Comparison of ENCODE assay signal across 8 mouse cellular contexts in the genomic region with DNA sequence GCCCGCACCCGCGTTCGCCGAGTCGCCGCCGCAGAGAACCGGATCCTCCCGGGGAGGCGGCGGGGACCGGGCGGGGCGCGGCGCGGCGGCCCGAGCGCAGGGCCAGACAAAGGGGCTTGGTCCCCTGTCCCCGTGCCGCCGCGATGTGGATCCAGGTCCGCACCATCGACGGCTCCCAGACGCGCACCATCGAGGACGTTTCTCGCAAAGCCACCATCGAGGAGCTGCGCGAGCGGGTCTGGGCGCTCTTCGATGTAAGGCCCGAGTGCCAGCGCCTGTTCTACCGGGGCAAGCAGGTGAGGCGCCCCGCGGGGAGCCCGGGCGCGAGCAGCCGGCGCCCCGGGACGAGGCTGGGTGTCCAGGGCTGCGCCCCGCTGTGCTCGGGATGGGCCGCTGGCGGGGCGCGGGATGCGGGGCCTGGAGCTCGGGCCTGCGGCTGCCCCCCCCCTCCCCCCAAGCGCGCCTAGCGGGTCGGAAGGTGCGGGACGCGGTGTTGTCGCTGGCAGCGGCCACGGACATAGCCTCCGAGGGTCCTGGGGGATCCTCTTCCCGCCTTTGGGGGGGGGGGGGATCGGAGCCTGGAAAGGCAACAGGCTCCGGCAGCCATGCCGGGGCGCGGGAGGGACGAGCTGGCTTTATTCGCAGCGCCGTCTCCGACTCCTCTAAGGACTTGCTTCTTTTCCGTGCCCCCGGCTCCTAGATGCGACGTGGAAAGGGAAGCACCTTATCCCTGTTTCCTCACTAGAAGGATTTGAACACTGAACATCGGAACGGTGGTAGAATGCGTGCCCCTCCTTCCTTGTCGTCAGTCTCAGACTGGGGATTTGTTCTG. TPM values are rescaled to one million over a fixed set of nuclear protein-coding genes. Genes with fewer than 3 reads are reported as not detected.
A peak's percentile ranks its signal among the peaks of the same experiment; 100 is the strongest.
DNase-seq lines count a peak whose midpoint lies in the region; TF ChIP-seq lines count a peak whose summit lies in the region.

No protein-coding gene starts in this region.

- TF ChIP-seq CTCF in layer of hippocampus, adult 2 months (conservative IDR thresholded peaks at IDR 0.05), result no peak

- peak overlapping the region; percentile 84 for H3K4me3 ChIP-seq in layer of hippocampus, adult 2 months

- DNase-seq in layer of hippocampus, adult 2 months (ENCODE audit: low spot score in 2 of 2), result peak in 1 of 2 experiments; percentile 22
- DNase-seq in layer of hippocampus, adult 18-20 months (ENCODE audit: low spot score in 2 of 2), result no peak
- DNase-seq in MN1 (ENCODE audit: low spot score) (peak; percentile 64), liver (peak; percentile 47)
- DNase-seq in embryo, embryonic 10 days (ENCODE audit: low spot score), result peak; percentile 43
- peak; percentile 14 to 41 for DNase-seq in heart, postnatal 36 days
- peak; percentile 65 for DNase-seq in neural tube, embryonic 10.5 days (ENCODE audit: extremely low spot score, low spot score)
- no peak for DNase-seq in frontal cortex, postnatal 25 days (ENCODE audit: low spot score in 2 of 2)

- intact Hi-C loops in heart, postnatal 36 days (cut with DNase I), result loop anchor here (5.0 to 10.0 kb wide), 4 partner anchors 84 to 926 kb away; a partner anchor contains a TSS

- peak overlapping the region; percentile 93 for H3K27ac ChIP-seq in layer of hippocampus, adult 2 months

RNA-seq across cellular contexts. Expression of a gene that starts 0.5 kb away (rescaled TPM):
- 10 to 100 TPM; 63.5 to 69.5 TPM for total RNA-seq in layer of hippocampus, adult 2 months (2021)
- total RNA-seq in layer of hippocampus, adult 18-20 months (2021), result 10 to 100 TPM; 64.6 to 66.3 TPM
- total RNA-seq in heart, postnatal 36 days (2021), result 10 to 100 TPM; 21.8 to 25.0 TPM

RNA-seq across cellular contexts. Expression of a gene that starts 27.3 kb away (rescaled TPM):
- total RNA-seq in layer of hippocampus, adult 2 months (2021), result not detected
- total RNA-seq in layer of hippocampus, adult 18-20 months (2021), result not detected
- not detected for total RNA-seq in heart, postnatal 36 days (2021)

Comparison
In these comparisons a context has a peak if more than half of its experiments do, and no peak if none do; other contexts are left out.
1. DNase-seq: peak in MN1 (single experiment), embryo, embryonic 10 days (single experiment), heart, postnatal 36 days (2 of 2), liver (single experiment) and neural tube, embryonic 10.5 days (single experiment); none in layer of hippocampus, adult 18-20 months (0 of 2) and frontal cortex, postnatal 25 days (0 of 2).